Mouse (Mus musculus) spleen, adult 12 weeks (tissue): ENCODE results near the gene Gimap9.
"Not testable (repeated sequence)": the region's sequence is repeated elsewhere in the genome, so short reads cannot be mapped to it uniquely, and the experiment has no call there.

ENCODE experiments used
- DNase-seq: peaks from one replicate; pipeline ENCODE4 v3.0.0; 2022; ENCODE audit warnings: low spot score

Gimap9 gene

DNA sequence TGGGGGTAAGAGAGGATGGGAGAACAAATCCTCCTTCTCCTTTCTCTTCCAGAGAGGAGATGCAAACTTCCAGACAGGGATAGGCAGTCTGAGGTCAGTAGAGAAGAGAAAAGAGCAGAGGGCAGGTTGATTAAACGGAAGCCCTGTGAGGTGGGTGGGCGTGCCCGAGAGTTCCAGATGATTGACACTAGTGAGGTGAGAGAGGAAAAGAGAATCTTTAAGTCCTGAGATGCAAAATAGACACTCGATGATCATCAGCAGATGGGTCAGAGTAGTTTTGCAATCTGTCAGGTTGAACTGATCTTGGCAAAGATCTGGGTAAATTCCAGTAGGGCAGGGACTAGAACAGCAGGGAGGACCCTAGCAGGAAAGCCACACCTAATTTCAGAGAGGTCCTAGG is 11.2 kb upstream of the Gimap9 start:
- DNase-seq, result no peak

DNA sequence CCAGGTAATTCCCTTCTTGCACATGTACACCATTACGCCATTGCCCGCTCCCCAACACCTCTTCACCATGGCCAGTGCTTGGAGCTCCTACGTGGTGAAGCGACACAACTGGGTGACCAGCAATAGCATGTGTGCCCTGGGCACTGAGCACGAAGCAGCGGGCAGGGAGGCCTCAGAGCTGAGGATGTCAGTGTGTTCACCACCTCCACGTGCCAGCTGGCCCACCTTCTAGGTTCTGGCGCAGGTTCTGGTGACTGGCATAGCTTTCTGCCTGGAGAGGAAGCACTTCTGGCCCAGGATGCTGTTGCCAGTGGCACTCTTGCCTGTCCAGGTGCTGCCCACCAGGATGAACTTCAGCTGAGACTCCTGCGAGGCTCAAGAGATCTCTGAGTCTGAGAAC is 10.5 kb upstream of the Gimap9 start:
- DNase-seq, result no peak

GRCm38 (mm10) chr6:48666159-48666586 is 9.8 kb upstream of the Gimap9 start:
- no peak for DNase-seq

DNA sequence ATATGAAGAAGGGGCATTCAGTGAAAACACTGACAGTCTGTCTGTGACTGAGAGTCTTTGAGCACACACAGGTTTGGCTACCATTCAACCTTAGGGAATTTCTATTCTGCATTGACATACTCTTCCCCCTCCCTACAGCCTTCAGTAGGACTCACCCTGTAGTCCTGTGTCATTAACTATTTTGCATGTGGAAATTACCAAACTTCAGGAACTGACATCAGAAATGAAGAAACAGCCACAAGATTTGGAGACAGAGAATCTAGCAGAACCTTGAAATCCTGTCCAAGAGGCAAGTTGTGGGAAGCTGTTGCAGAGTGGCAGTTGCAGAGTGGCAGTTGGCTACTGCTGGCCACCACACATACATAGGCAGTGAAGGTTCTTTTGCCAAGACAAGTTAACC is 7.9 kb upstream of the Gimap9 start:
- DNase-seq, result no peak

DNA sequence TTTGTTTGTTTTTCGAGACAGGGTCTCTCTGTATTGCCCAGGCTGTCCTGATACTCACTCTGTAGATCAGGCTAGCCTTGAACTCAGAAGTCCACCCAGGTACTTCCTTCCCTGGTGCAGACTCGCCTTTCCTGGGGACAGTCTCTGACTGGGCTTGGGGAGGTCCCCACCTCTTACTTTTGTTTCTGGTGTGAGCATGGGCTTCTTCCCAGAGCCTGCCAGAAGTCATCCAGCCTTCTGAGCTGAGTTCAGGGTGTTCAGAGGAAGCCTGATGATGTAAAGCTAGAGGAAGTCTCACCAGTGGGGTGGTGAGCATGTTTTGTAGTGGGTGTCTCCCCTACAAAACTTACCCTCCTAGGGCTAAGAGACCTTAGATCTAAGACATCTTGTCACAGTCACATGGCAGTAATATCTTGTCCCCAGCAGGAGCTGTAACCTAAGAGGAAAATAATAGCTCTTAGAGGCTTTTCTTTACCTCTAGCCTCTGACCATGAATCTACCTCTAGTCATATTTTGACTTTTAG is 6.4 kb upstream of the Gimap9 start:
- no peak for DNase-seq

DNA sequence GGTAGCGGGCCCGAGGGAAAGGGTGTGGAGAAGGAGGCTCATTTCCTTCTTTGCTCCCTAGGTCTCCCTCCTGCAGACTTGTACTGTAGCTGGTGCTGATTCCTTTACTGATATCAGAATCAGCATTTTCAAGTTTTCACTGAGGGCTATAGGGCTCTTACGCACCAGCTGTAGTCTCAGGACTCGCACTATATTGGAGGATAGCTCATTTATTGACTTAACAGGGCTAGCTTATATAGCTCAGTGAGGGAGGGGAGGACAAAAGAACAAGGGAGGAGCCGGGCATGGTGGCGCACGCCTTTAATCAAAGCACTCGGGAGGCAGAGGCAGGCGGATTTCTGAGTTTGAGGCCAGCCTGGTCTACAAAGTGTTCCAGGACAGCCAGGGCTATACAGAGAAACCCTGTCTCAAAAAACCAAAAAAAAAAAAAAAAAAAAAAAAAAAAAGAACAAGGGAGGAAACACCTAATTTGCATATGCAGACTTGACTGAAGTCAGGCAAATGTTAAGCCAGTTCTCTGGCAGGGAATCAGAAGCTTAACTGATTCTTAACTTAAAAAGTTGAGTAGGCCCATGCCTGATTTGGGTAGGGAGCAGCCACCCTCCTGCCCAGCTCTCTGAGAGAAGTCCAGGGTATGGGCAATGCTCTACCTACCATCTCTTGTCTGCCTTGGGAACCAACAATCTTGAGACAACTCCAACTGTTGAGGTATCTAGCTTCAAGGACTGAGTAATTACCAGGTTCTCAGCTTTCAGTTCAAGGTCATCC is 1.5 kb upstream of the Gimap9 start:
- no peak for DNase-seq

GRCm38 (mm10) chr6:48675400-48675930 is 464 bp upstream of the Gimap9 start:
- DNase-seq, result no peak

- DNase-seq, result no peak
These were observed 1.0 kb downstream of the Gimap9 start for GRCm38 (mm10) chr6:48676860-48677415.

GRCm38 (mm10) chr6:48677492-48678345 is 1.8 kb downstream of the Gimap9 start:
- no peak for DNase-seq

- no peak for DNase-seq
These were observed 2.5 kb downstream of the Gimap9 start for GRCm38 (mm10) chr6:48678391-48678790.

- DNase-seq, result no peak
These were observed 3.8 kb downstream of the Gimap9 start for GRCm38 (mm10) chr6:48679701-48680100.

DNA sequence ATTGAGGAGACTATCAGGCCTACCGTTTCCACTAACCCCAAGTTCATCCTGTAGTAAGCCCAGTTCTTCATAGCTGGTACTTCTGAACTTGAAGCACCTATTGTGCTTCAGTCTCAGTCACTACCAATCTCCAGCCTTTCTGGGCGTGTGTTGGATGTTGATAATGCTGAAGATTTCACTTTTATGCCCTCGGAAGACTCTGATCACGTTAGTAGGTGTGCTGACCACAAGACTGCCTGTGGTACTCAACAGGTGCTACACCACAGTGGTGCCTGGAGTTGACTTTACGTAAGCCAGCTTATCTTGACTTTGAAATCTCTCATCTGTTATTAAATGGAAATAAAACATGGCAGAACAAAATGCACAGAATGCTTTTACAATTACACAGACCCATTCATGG is 4.5 kb downstream of the Gimap9 start:
- no peak for DNase-seq

DNA sequence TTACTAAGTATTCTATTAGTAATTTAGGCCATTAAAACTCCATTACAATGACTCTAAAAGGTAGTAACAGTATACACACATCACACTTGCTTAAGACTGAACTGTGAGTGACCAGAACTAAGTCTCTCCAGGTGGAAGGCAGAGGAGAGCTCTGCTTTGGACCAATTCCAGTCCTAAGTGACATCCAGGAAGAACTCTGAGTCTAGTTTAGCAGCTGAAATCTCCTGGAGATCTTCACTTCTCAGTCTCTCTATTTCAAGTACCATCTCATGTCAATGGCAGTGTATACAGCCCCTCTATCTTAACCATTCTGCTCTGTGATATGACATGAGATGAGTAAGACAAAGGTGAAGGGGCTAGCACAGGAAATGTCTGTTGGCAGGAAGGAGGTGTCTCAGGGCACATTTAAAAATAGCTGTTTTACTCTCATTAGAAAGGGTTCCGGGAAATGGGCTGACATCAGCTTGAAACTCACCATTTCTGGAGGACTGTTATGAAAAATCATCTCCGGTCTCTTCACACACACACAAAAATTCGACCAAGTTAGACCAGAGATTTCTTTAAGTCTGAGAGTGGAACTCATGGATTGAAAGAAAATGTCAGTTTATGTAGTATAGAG is 5.7 kb downstream of the Gimap9 start:
- DNase-seq, result no peak

- DNase-seq, result no peak
These were observed 6.3 kb downstream of the Gimap9 start for GRCm38 (mm10) chr6:48682271-48682670.

DNA sequence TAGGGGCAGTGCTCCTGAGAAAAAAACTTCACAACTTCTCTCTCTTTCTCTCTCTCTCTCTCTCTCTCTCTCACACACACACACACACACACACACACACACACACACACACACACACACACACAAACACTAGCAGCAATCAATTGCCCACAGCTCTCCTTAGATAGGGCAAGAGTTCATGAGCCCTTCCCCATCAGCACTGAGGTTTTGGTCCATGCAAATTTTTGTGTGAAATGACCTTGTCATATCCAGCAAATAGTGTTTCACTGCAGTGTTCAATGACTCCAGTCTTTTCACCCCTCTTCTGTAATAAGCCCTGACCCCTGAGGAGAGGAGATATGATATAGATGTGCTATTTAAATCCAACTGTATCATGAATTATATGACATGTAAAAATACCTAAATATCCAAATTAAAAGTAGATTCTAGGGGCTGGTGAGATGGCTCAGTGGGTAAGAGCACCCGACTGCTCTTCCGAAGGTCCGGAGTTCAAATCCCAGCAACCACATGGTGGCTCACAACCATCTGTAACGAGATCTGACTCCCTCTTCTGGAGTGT is 7.4 kb downstream of the Gimap9 start:
- not testable (repeated sequence) for DNase-seq

DNA sequence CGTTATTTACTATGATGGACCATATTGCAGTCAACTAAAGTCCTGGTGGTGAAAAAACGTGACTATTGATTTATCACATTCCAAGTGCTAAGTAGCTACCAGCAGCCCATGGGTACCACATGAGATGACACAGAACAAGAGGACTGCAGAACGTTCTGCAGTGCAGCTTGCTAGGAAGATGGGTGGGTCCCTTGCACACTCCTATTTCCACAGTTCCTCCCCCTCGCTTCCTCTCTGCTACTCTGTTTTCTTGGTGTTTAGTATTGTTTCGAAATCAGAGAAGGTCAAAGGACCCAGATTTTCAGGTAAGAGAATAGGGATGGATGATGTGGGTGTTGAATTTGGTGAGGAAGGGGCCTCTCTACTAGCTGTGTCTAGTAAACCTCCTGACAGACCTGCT is 8.4 kb downstream of the Gimap9 start, which contains the start of gene Gimap4:
TSS of gene Gimap4 (plus strand) at position 231 of the 400 bp plus-strand sequence.
- no peak for DNase-seq

GRCm38 (mm10) chr6:48684806-48685205 is 8.9 kb downstream of the Gimap9 start:
- DNase-seq, result no peak

DNA sequence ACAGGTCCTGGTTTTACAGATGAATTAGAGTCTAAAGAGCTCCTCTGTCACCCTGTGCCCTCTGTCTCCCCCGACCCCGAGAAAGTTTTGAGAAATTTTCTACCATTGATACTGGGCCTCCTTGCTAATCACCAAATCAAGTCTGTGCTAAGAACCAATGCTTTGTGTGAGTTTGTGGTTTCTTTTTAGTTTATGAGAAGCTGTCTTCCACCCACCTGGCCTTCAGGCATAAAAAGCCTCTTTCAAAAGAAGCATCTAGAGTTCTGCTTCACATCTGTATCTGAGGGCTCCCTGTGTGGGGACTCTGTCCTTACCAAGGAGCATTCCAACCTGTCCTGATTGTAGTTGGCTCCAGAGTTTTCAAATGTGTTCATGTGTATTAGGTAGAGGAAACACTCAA is 9.3 kb downstream of the Gimap9 start:
- DNase-seq, result no peak

DNA sequence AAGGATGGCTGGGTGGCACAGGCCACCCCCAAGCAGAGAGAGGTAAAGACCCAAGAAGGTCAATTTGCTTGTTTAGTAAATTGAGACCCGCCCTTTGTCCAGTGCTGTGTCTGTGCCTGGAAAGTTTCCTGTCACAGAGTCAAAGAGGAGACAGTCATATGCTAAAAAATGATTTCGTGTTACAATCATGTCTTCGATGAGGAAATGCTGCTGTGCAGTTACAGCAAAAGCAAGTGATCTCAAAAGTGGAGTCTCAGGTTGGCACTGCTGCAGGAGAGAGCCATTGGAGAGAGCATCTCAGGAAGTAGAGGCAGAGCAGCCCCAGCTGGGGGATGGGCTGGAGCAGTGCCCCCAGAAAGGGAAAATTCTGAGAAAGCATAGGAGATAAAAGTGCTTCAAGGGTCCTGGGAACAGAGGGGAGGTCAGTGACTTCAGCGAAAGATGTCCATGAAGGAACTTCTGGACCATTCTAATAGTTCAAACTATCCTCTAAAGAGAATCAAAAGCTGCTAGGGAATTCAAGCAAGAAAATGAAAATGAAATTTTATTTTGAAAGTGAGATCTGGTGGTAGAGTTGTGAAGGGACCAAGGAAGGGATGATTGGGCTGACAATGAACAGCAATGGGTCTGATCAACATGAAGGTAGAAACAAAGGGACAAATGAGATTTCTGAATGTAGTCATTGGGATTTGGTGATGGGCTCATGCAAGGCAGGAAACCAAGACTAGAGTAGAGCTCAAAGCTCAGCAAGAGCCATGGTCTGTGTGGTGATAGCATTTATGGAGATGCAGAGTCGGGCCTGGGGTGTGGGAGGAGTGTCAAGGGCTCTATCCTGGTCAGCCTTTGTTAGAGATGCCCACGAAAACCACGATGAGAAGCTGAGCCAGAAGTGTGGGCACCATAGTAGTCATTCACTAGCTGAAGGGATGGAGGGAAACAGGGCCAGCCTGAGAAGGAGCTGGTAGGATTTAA is 10.1 kb downstream of the Gimap9 start:
- DNase-seq, result no peak

GRCm38 (mm10) chr6:48687077-48687476 is 11.1 kb downstream of the Gimap9 start:
- DNase-seq, result no peak
